Mouse (Mus musculus): Measurements from ENCODE around the gene Cd300a. TPM values are rescaled to one million over a fixed set of nuclear protein-coding genes. Genes with fewer than 3 reads are reported as not detected.

Gene Cd300a
- polyA plus RNA-seq, 1 experiment from 2014 or later, result 2.5 TPM

DNA sequence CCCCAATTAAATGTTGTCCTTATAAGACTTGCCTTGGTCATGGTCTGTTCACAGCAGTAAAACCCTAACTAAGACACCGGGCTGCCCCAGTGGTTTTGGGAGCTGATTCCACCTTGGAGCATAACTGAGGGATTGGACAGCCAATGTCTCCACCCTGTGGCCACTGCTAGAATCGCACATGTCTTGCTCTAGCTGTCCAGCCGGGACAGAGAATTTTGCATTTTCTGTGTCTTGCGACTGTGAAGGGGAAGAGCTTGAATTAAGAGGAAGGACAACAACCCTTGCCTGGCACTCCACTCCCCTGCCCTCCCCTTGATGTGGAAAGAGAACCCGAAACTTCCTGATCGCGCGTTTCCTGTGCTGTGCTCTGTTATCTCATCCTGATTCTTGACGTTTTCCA is 23.0 kb downstream of the Cd300a start:
- no peaks in the 10 kb centered on the region for H3K9me3 ChIP-seq (replicated peaks; ENCODE audit: control insufficient read depth, low read length)
- H3K36me3 ChIP-seq (ENCODE audit: control insufficient read depth, insufficient read depth, low read length), result no peaks in the 10 kb centered on the region
- H3K9ac ChIP-seq (ENCODE audit: low read length), result no peak overlapping the region
- no peak overlapping the region for H3K4me2 ChIP-seq (ENCODE audit: low read depth, low read length)
- H3K4me3 ChIP-seq (replicated peaks; ENCODE audit: low read length), result no peak overlapping the region
- ATAC-seq (ENCODE audit: insufficient read depth, low FRiP score), result peak; percentile 56
- 16% methylated on average over 9 of the region's 9 CpGs for WGBS
- no peak overlapping the region for H3K27ac ChIP-seq (ENCODE audit: low read length)
- H3K4me1 ChIP-seq (ENCODE audit: control insufficient read depth, insufficient read depth, low read length), result no peaks in the 10 kb centered on the region
- no peaks in the 10 kb centered on the region for H3K27me3 ChIP-seq (ENCODE audit: control insufficient read depth, insufficient read depth, low read length)

DNA sequence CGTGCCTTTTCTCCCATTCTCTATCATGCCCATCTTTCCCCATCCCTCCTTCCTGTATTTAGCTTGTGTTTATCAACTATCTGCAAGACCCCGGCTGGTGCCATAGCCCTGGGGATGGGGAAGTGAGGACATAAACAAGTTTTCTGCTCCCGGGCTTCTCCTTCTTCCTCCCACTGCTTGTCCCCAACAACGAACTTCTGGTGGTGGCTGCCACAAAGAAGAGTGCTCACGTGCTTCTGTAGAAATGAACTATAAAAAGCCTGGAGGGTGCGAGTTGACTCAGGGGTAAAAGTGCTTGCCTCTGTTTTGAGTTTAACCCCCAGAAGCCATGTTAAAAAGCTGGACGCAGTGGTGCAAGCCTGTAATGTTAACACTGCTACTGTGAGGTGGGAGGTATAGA is 25.1 kb downstream of the Cd300a start:
- no peak overlapping the region for H3K4me3 ChIP-seq (replicated peaks; ENCODE audit: low read length)
- no peak overlapping the region for H3K9ac ChIP-seq (ENCODE audit: low read length)
- no peaks in the 10 kb centered on the region for H3K4me1 ChIP-seq (ENCODE audit: control insufficient read depth, insufficient read depth, low read length)
- H3K36me3 ChIP-seq (ENCODE audit: control insufficient read depth, insufficient read depth, low read length), result no peaks in the 10 kb centered on the region
- H3K4me2 ChIP-seq (ENCODE audit: low read depth, low read length), result no peak overlapping the region
- no peaks in the 10 kb centered on the region for H3K9me3 ChIP-seq (replicated peaks; ENCODE audit: control insufficient read depth, low read length)
- no peaks in the 10 kb centered on the region for H3K27me3 ChIP-seq (ENCODE audit: control insufficient read depth, insufficient read depth, low read length)
- H3K27ac ChIP-seq (ENCODE audit: low read length), result no peak overlapping the region
- ATAC-seq (ENCODE audit: insufficient read depth, low FRiP score), result no peak
- WGBS, result 32% methylated on average over 7 of the region's 7 CpGs

DNA sequence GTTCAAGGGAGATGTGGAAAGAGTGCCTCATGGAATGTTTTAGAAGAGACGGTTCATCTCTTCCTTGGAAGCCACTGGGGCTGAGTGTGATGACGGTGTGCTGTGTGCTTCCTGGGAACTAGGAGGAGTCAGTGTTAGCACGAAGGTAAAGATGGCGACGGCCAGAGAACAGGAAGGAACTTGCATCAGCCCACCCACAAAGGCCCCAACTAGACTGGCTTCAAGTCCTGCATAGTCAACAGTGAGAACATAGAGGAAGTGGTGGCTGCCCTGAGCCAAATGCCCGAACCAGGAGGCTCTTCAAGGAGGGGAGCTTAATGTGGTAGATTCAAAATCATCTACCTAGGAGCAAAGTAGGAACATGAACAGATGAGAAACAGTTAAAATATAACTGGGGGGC is 27.3 kb downstream of the Cd300a start:
- H3K27ac ChIP-seq (ENCODE audit: low read length), result no peak overlapping the region
- H3K4me1 ChIP-seq (ENCODE audit: control insufficient read depth, insufficient read depth, low read length), result no peaks in the 10 kb centered on the region
- 74% methylated on average over 6 of the region's 6 CpGs for WGBS
- no peak overlapping the region for H3K4me3 ChIP-seq (replicated peaks; ENCODE audit: low read length)
- no peak overlapping the region for H3K4me2 ChIP-seq (ENCODE audit: low read depth, low read length)
- no peak overlapping the region for H3K9ac ChIP-seq (ENCODE audit: low read length)
- ATAC-seq (ENCODE audit: insufficient read depth, low FRiP score), result no peak
- H3K27me3 ChIP-seq (ENCODE audit: control insufficient read depth, insufficient read depth, low read length), result no peaks in the 10 kb centered on the region
- no peaks in the 10 kb centered on the region for H3K36me3 ChIP-seq (ENCODE audit: control insufficient read depth, insufficient read depth, low read length)
- no peaks in the 10 kb centered on the region for H3K9me3 ChIP-seq (replicated peaks; ENCODE audit: control insufficient read depth, low read length)

DNA sequence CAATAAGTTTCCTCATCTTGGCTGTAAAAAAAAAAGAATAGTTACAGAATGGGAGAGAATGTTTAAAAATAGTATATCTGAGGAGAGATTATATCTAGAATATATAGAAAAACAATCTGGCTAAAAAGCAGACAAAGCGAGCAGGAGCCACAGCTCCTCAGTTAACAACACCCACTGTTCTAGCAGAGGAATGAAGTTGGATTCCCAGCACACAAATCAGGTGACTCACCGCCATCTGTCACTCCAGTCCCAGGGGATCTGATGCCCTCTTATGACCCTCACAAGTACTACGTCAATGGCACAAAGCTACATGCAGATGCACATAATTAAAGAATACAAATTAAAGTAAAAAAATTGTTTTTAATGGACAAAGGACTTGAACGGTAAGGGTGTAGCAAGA is 32.6 kb downstream of the Cd300a start:
- Histone ChIP-seq H3K27me3 (ENCODE audit: control insufficient read depth, insufficient read depth, low read length) (no peaks in the 10 kb centered on the region), H3K4me3 (replicated peaks; ENCODE audit: low read length) (no peak overlapping the region), H3K9me3 (replicated peaks; ENCODE audit: control insufficient read depth, low read length) (no peaks in the 10 kb centered on the region), H3K9ac (ENCODE audit: low read length) (no peak overlapping the region), H3K36me3 (ENCODE audit: control insufficient read depth, insufficient read depth, low read length) (no peaks in the 10 kb centered on the region), H3K4me1 (ENCODE audit: control insufficient read depth, insufficient read depth, low read length) (no peaks in the 10 kb centered on the region), H3K27ac (ENCODE audit: low read length) (no peak overlapping the region), H3K4me2 (ENCODE audit: low read depth, low read length) (no peak overlapping the region)
- 76% methylated on average over 4 of the region's 4 CpGs for WGBS
- ATAC-seq (ENCODE audit: insufficient read depth, low FRiP score), result no peak

DNA sequence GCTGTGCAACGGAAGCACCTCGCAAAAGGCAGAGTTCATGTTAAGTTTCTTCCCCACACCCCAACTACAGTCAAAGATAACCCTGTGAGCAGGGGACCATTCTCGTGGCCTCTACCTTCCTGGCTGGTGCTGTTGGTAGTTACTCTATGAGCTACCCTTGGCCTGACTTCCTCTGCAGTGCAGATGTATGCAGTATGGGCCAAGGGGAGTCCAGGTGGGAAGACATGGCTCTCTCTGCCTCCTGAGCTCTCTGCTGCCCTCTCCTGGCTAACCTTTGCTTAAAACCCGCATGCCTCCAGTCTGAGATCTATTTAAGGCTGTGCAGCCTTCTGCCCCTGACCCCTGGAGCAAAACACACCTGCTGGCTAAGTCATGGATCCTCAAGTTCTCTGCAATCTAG is 34.1 kb downstream of the Cd300a start:
- no peak overlapping the region for H3K4me2 ChIP-seq (ENCODE audit: low read depth, low read length)
- H3K9me3 ChIP-seq (replicated peaks; ENCODE audit: control insufficient read depth, low read length), result no peaks in the 10 kb centered on the region
- H3K4me3 ChIP-seq (replicated peaks; ENCODE audit: low read length), result no peak overlapping the region
- no peak overlapping the region for H3K27ac ChIP-seq (ENCODE audit: low read length)
- H3K9ac ChIP-seq (ENCODE audit: low read length), result no peak overlapping the region
- no peaks in the 10 kb centered on the region for H3K36me3 ChIP-seq (ENCODE audit: control insufficient read depth, insufficient read depth, low read length)
- 72% methylated on average over 4 of the region's 4 CpGs for WGBS
- no peaks in the 10 kb centered on the region for H3K27me3 ChIP-seq (ENCODE audit: control insufficient read depth, insufficient read depth, low read length)
- H3K4me1 ChIP-seq (ENCODE audit: control insufficient read depth, insufficient read depth, low read length), result no peaks in the 10 kb centered on the region
- no peak for ATAC-seq (ENCODE audit: insufficient read depth, low FRiP score)

DNA sequence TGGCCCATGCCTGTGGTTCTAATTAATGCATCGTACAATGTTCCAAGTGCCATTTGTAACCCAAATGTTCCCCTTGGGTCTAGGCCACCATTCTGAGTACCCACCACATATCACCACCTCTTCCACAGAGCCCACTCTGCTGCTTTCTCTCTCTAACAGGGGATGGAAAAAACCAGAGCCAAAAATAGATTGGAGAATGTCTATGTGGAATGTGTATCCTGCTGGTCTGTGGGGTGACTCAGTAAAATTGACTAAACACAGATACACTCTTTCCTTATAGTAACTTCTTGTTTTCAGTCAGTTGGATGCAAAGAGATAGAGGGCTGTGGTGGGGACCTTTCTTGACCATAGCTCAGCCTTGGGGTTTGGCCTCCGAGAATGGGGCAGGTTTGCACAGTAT is 39.7 kb downstream of the Cd300a start:
- Histone ChIP-seq H3K36me3 (ENCODE audit: control insufficient read depth, insufficient read depth, low read length) (no peaks in the 10 kb centered on the region), H3K4me1 (ENCODE audit: control insufficient read depth, insufficient read depth, low read length) (no peaks in the 10 kb centered on the region), H3K9me3 (replicated peaks; ENCODE audit: control insufficient read depth, low read length) (no peaks in the 10 kb centered on the region), H3K27ac (ENCODE audit: low read length) (no peak overlapping the region), H3K4me2 (ENCODE audit: low read depth, low read length) (no peak overlapping the region), H3K4me3 (replicated peaks; ENCODE audit: low read length) (no peak overlapping the region), H3K9ac (ENCODE audit: low read length) (no peak overlapping the region), H3K27me3 (ENCODE audit: control insufficient read depth, insufficient read depth, low read length) (no peaks in the 10 kb centered on the region)
- WGBS, result 79% methylated on average over 2 of the region's 2 CpGs
- no peak for ATAC-seq (ENCODE audit: insufficient read depth, low FRiP score)

DNA sequence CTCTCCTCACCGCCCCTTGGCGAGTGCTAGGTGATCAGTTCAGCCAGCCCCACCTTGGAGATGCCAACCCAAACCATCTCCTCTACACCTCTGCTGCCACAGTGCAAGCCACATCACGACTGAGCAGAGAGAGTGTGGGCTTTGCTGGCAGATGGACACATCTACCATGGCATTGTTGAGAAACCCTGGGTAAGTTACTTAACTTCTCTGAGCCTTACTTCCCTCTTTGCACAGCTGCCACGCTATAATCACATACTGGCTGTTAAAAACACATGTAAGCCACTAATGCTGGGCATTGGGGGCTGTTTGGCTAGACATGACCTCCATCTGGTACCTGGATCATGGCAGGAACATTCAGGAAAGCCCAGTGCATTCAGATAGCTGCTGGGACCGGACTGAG is 41.2 kb downstream of the Cd300a start:
- 76% methylated on average over 5 of the region's 5 CpGs for WGBS

DNA sequence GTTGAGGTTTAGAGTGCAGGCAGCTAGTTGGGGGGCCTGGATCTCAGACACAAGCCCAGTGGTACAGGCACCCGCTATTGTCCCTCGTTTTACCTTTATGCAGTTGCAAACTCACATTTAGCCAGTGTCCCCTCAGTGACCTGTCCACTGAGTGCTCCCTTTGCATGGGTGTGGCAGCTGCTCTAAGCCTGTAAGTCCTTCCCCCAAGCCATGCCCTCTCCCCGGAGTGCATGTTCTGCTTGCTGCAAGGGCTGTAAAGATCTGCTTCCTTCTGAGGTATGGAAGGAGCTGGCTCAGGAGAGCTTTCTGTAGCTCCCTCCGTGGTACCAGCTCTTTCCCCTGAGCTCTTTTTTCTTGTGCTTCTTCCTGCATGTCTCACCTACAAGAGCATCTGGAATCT is 43.8 kb downstream of the Cd300a start:
- no peak overlapping the region for H3K4me2 ChIP-seq (ENCODE audit: low read depth, low read length)
- no peaks in the 10 kb centered on the region for H3K4me1 ChIP-seq (ENCODE audit: control insufficient read depth, insufficient read depth, low read length)
- no peaks in the 10 kb centered on the region for H3K36me3 ChIP-seq (ENCODE audit: control insufficient read depth, insufficient read depth, low read length)
- H3K9ac ChIP-seq (ENCODE audit: low read length), result no peak overlapping the region
- H3K4me3 ChIP-seq (replicated peaks; ENCODE audit: low read length), result no peak overlapping the region
- no peak for ATAC-seq (ENCODE audit: insufficient read depth, low FRiP score)
- 68% methylated on average over 4 of the region's 4 CpGs for WGBS
- no peak overlapping the region for H3K27ac ChIP-seq (ENCODE audit: low read length)
- no peaks in the 10 kb centered on the region for H3K27me3 ChIP-seq (ENCODE audit: control insufficient read depth, insufficient read depth, low read length)
- no peaks in the 10 kb centered on the region for H3K9me3 ChIP-seq (replicated peaks; ENCODE audit: control insufficient read depth, low read length)

More for the DNA sequence above, 41.2 kb downstream of the Cd300a start:
- ATAC-seq (ENCODE audit: insufficient read depth, low FRiP score), result no peak
- no peaks in the 10 kb centered on the region for H3K9me3 ChIP-seq (replicated peaks; ENCODE audit: control insufficient read depth, low read length)
- no peak overlapping the region for H3K4me2 ChIP-seq (ENCODE audit: low read depth, low read length)
- no peak overlapping the region for H3K9ac ChIP-seq (ENCODE audit: low read length)
- H3K27me3 ChIP-seq (ENCODE audit: control insufficient read depth, insufficient read depth, low read length), result no peaks in the 10 kb centered on the region
- no peak overlapping the region for H3K4me3 ChIP-seq (replicated peaks; ENCODE audit: low read length)
- H3K27ac ChIP-seq (ENCODE audit: low read length), result no peak overlapping the region
- H3K4me1 ChIP-seq (ENCODE audit: control insufficient read depth, insufficient read depth, low read length), result no peaks in the 10 kb centered on the region
- no peaks in the 10 kb centered on the region for H3K36me3 ChIP-seq (ENCODE audit: control insufficient read depth, insufficient read depth, low read length)

DNA sequence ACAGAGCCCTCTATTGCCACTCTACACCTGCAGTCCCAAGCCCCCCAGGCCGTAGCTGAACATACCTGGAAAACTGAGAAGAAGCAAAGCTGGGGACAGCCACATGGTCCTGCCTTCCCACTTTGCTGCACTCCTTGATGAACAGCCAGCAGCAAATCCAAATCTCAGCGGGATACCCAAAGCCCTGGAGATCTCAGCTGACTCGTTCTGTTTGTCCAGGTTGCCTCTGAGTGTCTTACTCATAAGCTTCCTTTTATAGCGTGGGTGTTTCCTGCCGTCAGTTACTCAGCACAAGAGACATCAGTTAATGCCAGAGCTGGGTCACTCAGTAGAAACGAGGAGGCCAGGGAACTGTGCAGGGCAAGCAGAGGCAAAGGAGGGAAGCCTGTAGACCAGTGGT is 44.3 kb downstream of the Cd300a start, which contains the start of gene Cd300lb:
TSS of gene Cd300lb (minus strand) at position 243 of the 400 bp plus-strand sequence.
- no peak for ATAC-seq (ENCODE audit: insufficient read depth, low FRiP score)
- no peaks in the 10 kb centered on the region for H3K9me3 ChIP-seq (replicated peaks; ENCODE audit: control insufficient read depth, low read length)
- no peak within 1 kb of the TSS for H3K4me2 ChIP-seq (ENCODE audit: low read depth, low read length)
- H3K27ac ChIP-seq (ENCODE audit: low read length), result no peak within 1 kb of the TSS
- WGBS, result 44% methylated on average over 6 of the region's 6 CpGs
- H3K4me3 ChIP-seq (replicated peaks; ENCODE audit: low read length), result no peak within 1 kb of the TSS
- H3K4me1 ChIP-seq (ENCODE audit: control insufficient read depth, insufficient read depth, low read length), result no peaks in the 10 kb centered on the region
- no peaks in the 10 kb centered on the region for H3K27me3 ChIP-seq (ENCODE audit: control insufficient read depth, insufficient read depth, low read length)
- no peak within 1 kb of the TSS for H3K9ac ChIP-seq (ENCODE audit: low read length)
- H3K36me3 ChIP-seq (ENCODE audit: control insufficient read depth, insufficient read depth, low read length), result no peaks in the 10 kb centered on the region

Measured in stomach, embryonic 16.5 days (tissue).